Mouse (Mus musculus) midbrain, embryonic 12.5 days (tissue): ENCODE measurements around the gene Krtap3-3. TPM values are rescaled to one million over a fixed set of nuclear protein-coding genes. Genes with fewer than 3 reads are reported as not detected.
"Not testable (repeated sequence)": the region's sequence is repeated elsewhere in the genome, so short reads cannot be mapped to it uniquely, and the experiment has no call there.

Experiments
- ATAC-seq: fragments of 200-750 bp; cut with Nextera tagmentation; 2 replicates; pipeline ENCODE4 v1.8.0; 2017; ENCODE audit warnings: low read depth, moderate TSS enrichment, moderate library complexity; ENCODE audit not compliant: low FRiP score
- H3K27ac ChIP-seq: fragments of 300-500 bp; sonication (generic); replicated peaks from 2 replicates; pipeline ENCODE4 v1.5.1; 2016; ENCODE audit warnings: mild to moderate bottlenecking
- H3K27me3 ChIP-seq: fragments of 300-500 bp; sonication (generic); 2 replicates; pipeline ENCODE4 v1.6.1; 2016; ENCODE audit warnings: mild to moderate bottlenecking
- H3K36me3 ChIP-seq: fragments of 300-500 bp; sonication (generic); 2 replicates; pipeline ENCODE4 v1.6.1; 2016
- H3K4me1 ChIP-seq: fragments of 300-500 bp; sonication (generic); 2 replicates; pipeline ENCODE4 v1.6.1; 2016
- H3K4me2 ChIP-seq: fragments of 300-500 bp; sonication (generic); replicated peaks from 2 replicates; pipeline ENCODE4 v1.6.1; 2016; ENCODE audit warnings: mild to moderate bottlenecking, moderate library complexity
- H3K4me3 ChIP-seq: fragments of 300-500 bp; sonication (generic); 2 replicates; pipeline ENCODE4 v1.5.1; 2016; ENCODE audit warnings: mild to moderate bottlenecking
- H3K9ac ChIP-seq: fragments of 300-500 bp; sonication (generic); replicated peaks from 2 replicates; pipeline ENCODE4 v1.6.1; 2016; ENCODE audit warnings: mild to moderate bottlenecking, moderate library complexity
- H3K9me3 ChIP-seq: fragments of 300-500 bp; sonication (generic); 2 replicates; pipeline ENCODE4 v1.6.1; 2016; ENCODE audit warnings: mild to moderate bottlenecking
- WGBS: fragments of 180-500 bp; shearing (Covaris S2); methylation state at CpG from one replicate; pipeline ENCODE4 v1.1.7; 2016; 5-methylcytosine and 5-hydroxymethylcytosine counted together
- polyA plus RNA-seq: library from polyadenylated mRNA; unstranded; fragments of >200 nt; fragmentation: Nextera tagmentation; extraction: Ambion mirVana; gene quantifications from 2 replicates; pipeline ENCODE4 v1.2.1, GENCODE M21; 2016

The Krtap3-3 gene
- polyA plus RNA-seq: not detected in 2 replicates

- Histone ChIP-seq H3K4me3 (no peak within 1 kb of the TSS), H3K27ac (no peak within 1 kb of the TSS), H3K4me2 (no peak within 1 kb of the TSS), H3K9ac (no peak within 1 kb of the TSS), H3K4me1 (no peaks in the 10 kb centered on the region), H3K9me3 (no peaks in the 10 kb centered on the region), H3K27me3 (no peaks in the 10 kb centered on the region), H3K36me3 (no peaks in the 10 kb centered on the region)
- WGBS: 73% methylated on average over 4 of the region's 4 CpGs
- no peak for ATAC-seq
Observed at GRCm38 (mm10) chr11:99550765-99551164, at the start of gene Krtap3-3. Krtap3-3 (minus strand) TSS chr11:99550865.

DNA sequence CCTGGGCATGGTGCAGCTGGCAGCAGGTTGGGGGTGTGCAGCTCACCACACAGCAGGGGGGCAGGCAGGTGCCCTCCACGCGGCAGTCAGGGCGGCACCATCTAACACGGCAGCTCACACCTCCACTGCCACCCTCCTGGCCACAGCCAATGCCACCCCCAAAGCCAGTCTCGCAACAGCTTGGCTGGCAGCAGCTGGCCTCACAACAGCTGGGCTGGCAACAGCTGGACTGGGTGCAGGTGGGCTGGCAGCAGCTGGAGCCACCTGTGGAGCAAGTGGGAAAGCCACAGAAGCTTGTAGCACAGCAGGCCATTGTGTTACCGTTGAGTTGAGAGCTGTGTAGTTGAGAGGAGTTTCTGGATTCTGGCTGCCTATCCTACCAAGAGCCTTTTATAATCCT is 47.1 kb upstream of the Krtap3-3 start, which contains the start of gene Krtap9-3:
Gene Krtap9-3, minus strand, starts transcription at position 364 of the 400 bp plus-strand sequence.
- 87% methylated on average over 6 of the region's 6 CpGs for WGBS
- not testable (repeated sequence) for H3K4me3 ChIP-seq, ATAC-seq, H3K4me2 ChIP-seq, H3K27ac ChIP-seq, H3K9ac ChIP-seq, H3K9me3 ChIP-seq, H3K4me1 ChIP-seq, H3K27me3 ChIP-seq, H3K36me3 ChIP-seq

- no peak for ATAC-seq
- WGBS: 88% methylated on average over 6 of the region's 6 CpGs
Observed at GRCm38 (mm10) chr11:99590981-99591380, 40.3 kb upstream of the Krtap3-3 start, which contains the start of gene Krtap1-3. Krtap1-3 (minus strand) TSS chr11:99591339.

GRCm38 (mm10) chr11:99585096-99585495 is 34.4 kb upstream of the Krtap3-3 start:
- WGBS: 92% methylated on average over 7 of the region's 7 CpGs
- no peak overlapping the region for H3K9ac ChIP-seq

More at GRCm38 (mm10) chr11:99590981-99591380, 40.3 kb upstream of the Krtap3-3 start, which contains the start of gene Krtap1-3:
- Histone ChIP-seq H3K4me2 (no peak within 1 kb of the TSS), H3K27ac (no peak within 1 kb of the TSS), H3K4me3 (no peak within 1 kb of the TSS), H3K9me3 (no peaks in the 10 kb centered on the region), H3K27me3 (no peaks in the 10 kb centered on the region), H3K4me1 (no peaks in the 10 kb centered on the region), H3K36me3 (no peaks in the 10 kb centered on the region), H3K9ac (no peak within 1 kb of the TSS)

GRCm38 (mm10) chr11:99583245-99583704 is 32.6 kb upstream of the Krtap3-3 start, which contains the start of gene Krtap1-4:
Krtap1-4 (minus strand) TSS chr11:99583654.
- no peaks in the 10 kb centered on the region for H3K4me1 ChIP-seq
- H3K4me3 ChIP-seq: no peak within 1 kb of the TSS
- H3K9me3 ChIP-seq: no peaks in the 10 kb centered on the region
- H3K36me3 ChIP-seq: no peaks in the 10 kb centered on the region
- no peak for ATAC-seq
- no peak within 1 kb of the TSS for H3K9ac ChIP-seq
- H3K4me2 ChIP-seq: no peak within 1 kb of the TSS
- WGBS: 87% methylated on average over 5 of the region's 5 CpGs
- H3K27me3 ChIP-seq: no peaks in the 10 kb centered on the region
- no peak within 1 kb of the TSS for H3K27ac ChIP-seq

More at GRCm38 (mm10) chr11:99585096-99585495, 34.4 kb upstream of the Krtap3-3 start:
- no peaks in the 10 kb centered on the region for H3K9me3 ChIP-seq
- no peaks in the 10 kb centered on the region for H3K27me3 ChIP-seq
- no peak for ATAC-seq
- H3K4me1 ChIP-seq: no peaks in the 10 kb centered on the region
- H3K4me3 ChIP-seq: no peak overlapping the region
- no peaks in the 10 kb centered on the region for H3K36me3 ChIP-seq
- no peak overlapping the region for H3K4me2 ChIP-seq
- no peak overlapping the region for H3K27ac ChIP-seq

- ATAC-seq: no peak
- Histone ChIP-seq H3K4me2 (no peak overlapping the region), H3K36me3 (no peaks in the 10 kb centered on the region), H3K9ac (no peak overlapping the region), H3K4me3 (no peak overlapping the region), H3K9me3 (no peaks in the 10 kb centered on the region), H3K27me3 (no peaks in the 10 kb centered on the region), H3K27ac (no peak overlapping the region), H3K4me1 (no peaks in the 10 kb centered on the region)
- 91% methylated on average over 6 of the region's 6 CpGs for WGBS
Observed at GRCm38 (mm10) chr11:99581564-99581963, 30.9 kb upstream of the Krtap3-3 start.

GRCm38 (mm10) chr11:99581051-99581450 is 30.4 kb upstream of the Krtap3-3 start:
- no peak for ATAC-seq
- Histone ChIP-seq H3K27ac (no peak overlapping the region), H3K4me1 (no peaks in the 10 kb centered on the region), H3K4me3 (no peak overlapping the region), H3K27me3 (no peaks in the 10 kb centered on the region), H3K9me3 (no peaks in the 10 kb centered on the region), H3K9ac (no peak overlapping the region), H3K36me3 (no peaks in the 10 kb centered on the region), H3K4me2 (no peak overlapping the region)
- WGBS: 94% methylated on average over 5 of the region's 5 CpGs

GRCm38 (mm10) chr11:99580636-99581035 is 30.0 kb upstream of the Krtap3-3 start, which contains the start of gene Krtap1-5:
Krtap1-5 (minus strand) TSS chr11:99581016.
- H3K27me3 ChIP-seq: no peaks in the 10 kb centered on the region
- no peaks in the 10 kb centered on the region for H3K4me1 ChIP-seq
- H3K9ac ChIP-seq: no peak within 1 kb of the TSS
- WGBS: 96% methylated on average over 6 of the region's 6 CpGs
- no peaks in the 10 kb centered on the region for H3K9me3 ChIP-seq
- no peak for ATAC-seq
- no peak within 1 kb of the TSS for H3K27ac ChIP-seq
- H3K4me2 ChIP-seq: no peak within 1 kb of the TSS
- no peaks in the 10 kb centered on the region for H3K36me3 ChIP-seq
- H3K4me3 ChIP-seq: no peak within 1 kb of the TSS

- no peak overlapping the region for H3K9ac ChIP-seq
- WGBS: 1% methylated on average over 7 of the region's 7 CpGs
- no peaks in the 10 kb centered on the region for H3K36me3 ChIP-seq
- no peak overlapping the region for H3K27ac ChIP-seq
- ATAC-seq: 0 out of 2 replicates have a peak, but pooled peaks have one; percentile 49
- no peak overlapping the region; the same call in 1 of the 2 replicates for H3K4me3 ChIP-seq
- no peaks in the 10 kb centered on the region for H3K9me3 ChIP-seq
- H3K4me1 ChIP-seq: no peaks in the 10 kb centered on the region; the same call in 1 of the 2 replicates
- peak overlapping the region; percentile 37 for H3K4me2 ChIP-seq
- no peaks in the 10 kb centered on the region for H3K27me3 ChIP-seq
Observed at GRCm38 (mm10) chr11:99574106-99574505, 23.4 kb upstream of the Krtap3-3 start.

DNA sequence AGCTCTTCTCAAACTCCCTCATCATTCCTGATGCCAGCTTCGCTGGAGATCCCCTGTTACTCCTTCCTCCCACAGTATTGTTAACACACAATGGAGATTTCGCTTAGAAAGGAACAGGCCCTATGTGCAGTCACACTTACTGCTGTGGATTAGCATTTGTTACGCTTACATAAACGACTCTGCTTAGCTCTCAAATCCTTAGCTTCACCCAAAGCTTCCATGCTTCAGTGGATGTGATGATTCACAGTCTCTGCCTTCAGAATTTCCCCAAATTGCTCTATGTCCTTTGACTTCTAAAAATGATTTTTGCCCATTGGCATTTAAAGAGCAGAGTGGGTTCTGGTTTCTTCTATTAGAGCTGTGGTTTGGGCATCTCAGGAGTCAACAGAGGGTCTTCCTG is 22.5 kb upstream of the Krtap3-3 start:
- Histone ChIP-seq H3K36me3 (no peaks in the 10 kb centered on the region), H3K9ac (no peak overlapping the region), H3K4me3 (no peak overlapping the region), H3K27me3 (no peaks in the 10 kb centered on the region), H3K4me2 (peak overlapping the region; percentile 22; the same call in 1 of the 2 replicates), H3K9me3 (no peaks in the 10 kb centered on the region), H3K27ac (no peak overlapping the region), H3K4me1 (no peaks in the 10 kb centered on the region; the same call in 1 of the 2 replicates)
- ATAC-seq: no peak
- 16% methylated on average over 4 of the region's 4 CpGs for WGBS

- whole genome bisulfite sequencing: 92% methylated on average over 7 of the region's 7 CpGs
- H3K27ac ChIP-seq: no peak within 1 kb of the TSS
Observed at GRCm38 (mm10) chr11:99566530-99566929, 15.9 kb upstream of the Krtap3-3 start, which contains the start of gene Krtap3-1. Krtap3-1 (minus strand) TSS chr11:99566630.

DNA sequence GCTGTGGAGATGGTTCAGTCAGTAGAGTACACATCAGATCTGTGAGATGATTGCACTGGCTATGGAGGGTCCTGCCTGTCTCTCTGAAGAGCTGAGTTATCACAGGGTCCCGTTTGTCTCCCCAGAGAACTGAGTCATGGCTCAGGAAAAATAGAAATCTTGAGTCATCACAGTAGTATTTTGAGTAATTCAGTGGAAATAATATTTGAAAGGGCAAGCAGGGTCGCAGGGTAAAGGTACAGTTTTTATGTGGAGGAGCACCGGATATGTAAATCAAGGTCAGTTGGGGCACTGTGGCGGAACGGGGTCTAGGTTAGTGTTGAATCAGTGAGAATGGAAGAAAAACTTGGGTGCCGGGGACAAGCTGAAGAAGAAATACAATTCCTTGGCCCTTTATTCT is 11.9 kb upstream of the Krtap3-3 start:
- Histone ChIP-seq H3K27ac (no peak overlapping the region), H3K9me3 (no peaks in the 10 kb centered on the region), H3K27me3 (no peaks in the 10 kb centered on the region), H3K4me3 (no peak overlapping the region), H3K36me3 (no peaks in the 10 kb centered on the region), H3K4me1 (no peaks in the 10 kb centered on the region), H3K9ac (no peak overlapping the region), H3K4me2 (no peak overlapping the region)
- WGBS: 77% methylated on average over 6 of the region's 6 CpGs
- ATAC-seq: no peak

More at GRCm38 (mm10) chr11:99566530-99566929, 15.9 kb upstream of the Krtap3-3 start, which contains the start of gene Krtap3-1:
- Histone ChIP-seq H3K4me2 (no peak within 1 kb of the TSS), H3K4me1 (no peaks in the 10 kb centered on the region), H3K9ac (no peak within 1 kb of the TSS), H3K36me3 (no peaks in the 10 kb centered on the region), H3K27me3 (no peaks in the 10 kb centered on the region), H3K4me3 (no peak within 1 kb of the TSS), H3K9me3 (no peaks in the 10 kb centered on the region)
- ATAC-seq: no peak
